Mouse (Mus musculus): ENCODE measurements around the gene Tmem9b. TPM values are rescaled to one million over a fixed set of nuclear protein-coding genes. Genes with fewer than 3 reads are reported as not detected.

Gene Tmem9b
- total RNA-seq, 1 experiment from 2014 or later, result 36.6 TPM

Other genes starting within 250 kb of the Tmem9b start
- gene Trim66, start 244.7 kb downstream of the Tmem9b start, total RNA-seq (2021), result 0.70 and 0.90 TPM in 2 replicates
- 244 and 276 TPM in 2 replicates for gene Rpl27a, start 233.7 kb downstream of the Tmem9b start, total RNA-seq (2021)
- 44.0 and 49.4 TPM in 2 replicates for gene St5, start 49.3 kb downstream of the Tmem9b start, total RNA-seq (2021)
- 32.2 and 33.6 TPM in 2 replicates for gene Akip1, start 49.2 kb downstream of the Tmem9b start, total RNA-seq (2021)
- gene BC051019, start 29.0 kb downstream of the Tmem9b start, total RNA-seq (2021), result not detected in 2 replicates
- gene Ascl3, start 21.1 kb downstream of the Tmem9b start, total RNA-seq (2021), result not detected in 2 replicates
- 0.67 and 1.2 TPM in 2 replicates for gene Nrip3, start 29.1 kb upstream of the Tmem9b start, total RNA-seq (2021)
- 0.64 and 0.78 TPM in 2 replicates for gene Scube2, start 112.8 kb upstream of the Tmem9b start, total RNA-seq (2021)
- 128 and 133 TPM in 2 replicates for gene Dennd5a, start 207.6 kb upstream of the Tmem9b start, total RNA-seq (2021)
- 37.5 and 46.1 TPM in 2 replicates for gene Tmem41b, start 234.1 kb upstream of the Tmem9b start, total RNA-seq (2021)